Mouse (Mus musculus) intestine, embryonic 14.5 days (tissue): ENCODE results near the gene Ddx55. TPM values are rescaled to one million over a fixed set of nuclear protein-coding genes. Genes with fewer than 3 reads are reported as not detected.
A peak's percentile ranks its signal among the peaks of the same experiment; 100 is the strongest.

Experiments
- ATAC-seq: fragments of 200-750 bp; cut with Nextera tagmentation; replicated peaks from 2 replicates; pipeline ENCODE4 v1.8.0; 2017; ENCODE audit warnings: low read depth, moderate number of reproducible peaks, moderate TSS enrichment, moderate library complexity; ENCODE audit not compliant: low FRiP score, low TSS enrichment
- DNase-seq: peaks from one replicate; pipeline ENCODE4 v3.0.0-alpha.2; 2018; ENCODE audit warnings: low spot score
- H3K27ac ChIP-seq: fragments of 300-500 bp; sonication (generic); 2 replicates; pipeline ENCODE4 v1.5.1; 2014; ENCODE audit warnings: low read depth, mild to moderate bottlenecking, control low read depth
- H3K27me3 ChIP-seq: fragments of 300-500 bp; sonication (generic); replicated peaks from 2 replicates; pipeline ENCODE4 v1.6.1; 2014; ENCODE audit warnings: low read length, control low read depth; ENCODE audit not compliant: control insufficient read depth, insufficient read depth
- H3K36me3 ChIP-seq: fragments of 300-500 bp; sonication (generic); 2 replicates; pipeline ENCODE4 v1.6.1; 2014; ENCODE audit warnings: low read length, control low read depth; ENCODE audit not compliant: control insufficient read depth, insufficient read depth
- H3K4me1 ChIP-seq: fragments of 300-500 bp; sonication (generic); replicated peaks from 2 replicates; pipeline ENCODE4 v1.6.1; 2014; ENCODE audit warnings: low read length, control low read depth, mixed read lengths; ENCODE audit not compliant: control insufficient read depth, insufficient read depth
- H3K4me2 ChIP-seq: fragments of 300-500 bp; sonication (generic); 2 replicates; pipeline ENCODE4 v1.6.1; 2014; ENCODE audit warnings: low read length
- H3K4me3 ChIP-seq: fragments of 300-500 bp; sonication (generic); 2 replicates; pipeline ENCODE4 v1.5.1; 2014; ENCODE audit warnings: low read depth, low read length, control low read depth, mixed read lengths
- H3K9ac ChIP-seq: fragments of 300-500 bp; sonication (generic); 2 replicates; pipeline ENCODE4 v1.6.1; 2014; ENCODE audit warnings: mild to moderate bottlenecking, low read length
- H3K9me3 ChIP-seq: fragments of 300-500 bp; sonication (generic); 2 replicates; pipeline ENCODE4 v1.6.1; 2016; ENCODE audit warnings: low read length, control low read depth; ENCODE audit not compliant: control insufficient read depth
- WGBS: fragments of 180-500 bp; shearing (Covaris S2); extraction: QIAGEN DNeasy Blood & Tissue Kit; methylation state at CpG from one replicate; pipeline ENCODE4 v1.1.7; 2014; 5-methylcytosine and 5-hydroxymethylcytosine counted together
- polyA plus RNA-seq: library from polyadenylated mRNA; unstranded; fragments of >200 nt; fragmentation: Nextera tagmentation; extraction: Ambion mirVana; gene quantifications from 2 replicates; pipeline ENCODE4 v1.2.1, GENCODE M21; 2014

Ddx55 gene
- 15.2 and 16.1 TPM in 2 replicates for polyA plus RNA-seq

DNA sequence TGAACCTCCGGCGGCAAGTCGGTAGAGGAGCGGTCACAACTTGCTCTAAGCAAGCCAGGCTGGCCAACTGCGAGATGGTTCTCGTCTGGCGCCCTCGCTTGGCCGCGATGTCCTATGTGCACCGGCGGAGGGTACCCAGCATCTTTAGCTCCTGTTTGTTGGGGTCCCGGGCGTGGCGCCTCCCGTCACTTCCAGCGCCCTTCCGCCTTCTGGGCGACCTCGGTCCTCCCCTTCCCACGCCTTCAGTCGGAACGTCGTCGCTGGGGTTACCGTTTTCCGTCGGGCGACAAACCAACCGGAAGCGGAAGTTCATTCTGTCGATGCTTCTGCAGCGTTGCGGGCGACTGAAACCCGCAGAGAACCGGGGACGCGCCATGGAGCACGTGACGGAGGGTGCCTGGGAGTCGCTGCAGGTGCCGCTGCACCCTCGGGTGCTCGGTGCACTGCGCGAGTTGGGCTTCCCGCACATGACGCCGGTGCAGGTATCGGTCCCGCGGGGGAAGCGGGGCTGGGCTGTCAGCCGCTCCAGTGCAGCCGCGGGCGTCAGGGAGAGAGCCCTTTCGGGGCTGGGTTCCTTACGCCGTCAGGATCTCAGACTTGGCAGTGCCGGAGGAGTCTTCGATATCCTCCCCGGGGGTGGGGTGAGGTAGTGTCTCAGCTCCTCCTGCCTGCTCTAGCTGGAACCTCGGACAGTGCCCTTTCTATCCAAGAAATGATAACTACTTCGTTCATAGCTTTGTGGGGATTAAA, at the start of gene Ddx55:
Gene Ddx55 (plus strand): TSS at position 307 of the 750 bp plus-strand sequence.
- Histone ChIP-seq H3K4me1 (peaks cover 9% of the 10 kb centered on the region; the same call in 1 of the 2 replicates), H3K4me2 (peak within 1 kb of the TSS; percentile 77), H3K9me3 (no peaks in the 10 kb centered on the region), H3K9ac (peak within 1 kb of the TSS; percentile 64), H3K27me3 (no peaks in the 10 kb centered on the region), H3K36me3 (peaks cover 42% of the 10 kb centered on the region), H3K27ac (peak within 1 kb of the TSS; percentile 72), H3K4me3 (peak within 1 kb of the TSS; percentile 67)
- ATAC-seq (peak; percentile 85), DNase-seq (peak; percentile 94)
- under 1% methylated on average over 66 of the region's 66 CpGs for WGBS

GRCm38 (mm10) chr5:124503742-124504141, 48.9 kb upstream of the Ddx55 start:
- Histone ChIP-seq H3K27me3 (no peaks in the 10 kb centered on the region), H3K4me2 (no peak overlapping the region), H3K36me3 (peaks cover 44% of the 10 kb centered on the region), H3K9ac (no peak overlapping the region), H3K4me1 (no peaks in the 10 kb centered on the region; the same call in 1 of the 2 replicates), H3K4me3 (no peak overlapping the region), H3K9me3 (no peaks in the 10 kb centered on the region), H3K27ac (no peak overlapping the region)
- WGBS, result 65% methylated on average over 14 of the region's 14 CpGs
- no peak for ATAC-seq
- DNase-seq, result no peak

DNA sequence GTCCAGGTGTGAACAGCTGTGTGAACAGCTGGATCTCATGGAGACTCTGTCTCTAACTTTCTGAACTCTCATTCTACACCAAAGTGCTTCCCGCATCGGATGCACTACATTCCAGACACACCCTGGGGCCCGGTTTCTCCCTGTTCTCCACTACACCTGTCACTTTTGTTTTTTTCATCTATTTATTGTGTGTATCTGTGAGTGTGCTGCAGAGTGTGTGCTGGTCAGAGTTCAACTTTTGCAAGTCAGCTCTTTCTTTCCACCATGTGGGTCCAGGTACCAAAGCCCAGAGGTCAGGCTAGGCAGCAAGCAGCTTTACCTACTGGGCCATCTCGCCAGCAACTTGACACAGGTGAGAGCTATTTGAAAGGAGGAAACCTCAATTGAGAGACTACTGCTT, 47.4 kb upstream of the Ddx55 start:
- H3K4me3 ChIP-seq, result no peak overlapping the region
- H3K9ac ChIP-seq, result no peak overlapping the region
- no peaks in the 10 kb centered on the region for H3K9me3 ChIP-seq
- H3K4me1 ChIP-seq, result peaks cover 4% of the 10 kb centered on the region; the same call in 1 of the 2 replicates
- no peak overlapping the region for H3K4me2 ChIP-seq
- no peaks in the 10 kb centered on the region for H3K27me3 ChIP-seq
- peaks cover 46% of the 10 kb centered on the region for H3K36me3 ChIP-seq
- ATAC-seq (no peak), DNase-seq (no peak)
- H3K27ac ChIP-seq, result no peak overlapping the region
- 71% methylated on average over 4 of the region's 4 CpGs for WGBS

DNA sequence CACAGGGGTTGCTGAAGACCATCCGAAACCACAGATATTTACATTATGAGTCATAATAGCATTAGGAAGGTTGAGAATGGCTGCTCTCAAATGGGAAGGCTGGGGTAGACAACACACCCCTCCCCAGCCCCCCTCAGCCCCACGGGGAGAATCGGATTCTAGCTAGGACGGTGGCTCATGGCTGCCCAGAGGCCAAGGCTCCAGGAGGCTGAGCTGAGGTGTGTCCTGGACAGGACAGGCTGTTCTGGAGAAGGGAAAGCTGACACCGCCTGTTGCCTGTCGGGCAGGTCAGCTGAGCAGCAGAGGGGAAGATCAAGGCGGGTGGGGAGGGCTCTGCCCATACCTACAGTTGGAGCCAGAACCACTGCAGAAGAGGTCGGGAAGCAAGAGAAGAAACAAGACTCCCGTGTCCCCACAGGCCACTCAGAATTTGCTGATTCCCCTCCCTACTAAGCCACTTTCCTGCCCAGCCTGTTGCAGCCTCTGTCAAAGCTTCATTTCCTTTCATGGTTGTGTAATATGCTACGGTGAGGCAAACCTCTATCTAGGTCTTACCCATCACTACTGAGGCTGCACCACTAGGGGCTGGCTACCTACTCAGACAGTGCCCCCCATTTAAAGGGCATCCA, 45.8 kb upstream of the Ddx55 start:
- no peak overlapping the region for H3K27ac ChIP-seq
- no peak overlapping the region for H3K4me3 ChIP-seq
- ATAC-seq (no peak), DNase-seq (no peak)
- no peaks in the 10 kb centered on the region for H3K27me3 ChIP-seq
- H3K4me2 ChIP-seq, result no peak overlapping the region
- H3K4me1 ChIP-seq, result peaks cover 4% of the 10 kb centered on the region; the same call in 1 of the 2 replicates
- no peaks in the 10 kb centered on the region for H3K9me3 ChIP-seq
- 40% methylated on average over 10 of the region's 10 CpGs for WGBS
- H3K9ac ChIP-seq, result no peak overlapping the region; the same call in 1 of the 2 replicates
- H3K36me3 ChIP-seq, result peaks cover 42% of the 10 kb centered on the region

- Histone ChIP-seq H3K4me2 (no peak overlapping the region), H3K36me3 (peaks cover 41% of the 10 kb centered on the region), H3K27ac (no peak overlapping the region), H3K4me3 (no peak overlapping the region), H3K9ac (no peak overlapping the region), H3K4me1 (peaks cover 4% of the 10 kb centered on the region; the same call in 1 of the 2 replicates), H3K9me3 (no peaks in the 10 kb centered on the region), H3K27me3 (no peaks in the 10 kb centered on the region)
- WGBS, result 76% methylated on average over 6 of the region's 6 CpGs
- DNase-seq (no peak), ATAC-seq (no peak)
These were observed 43.5 kb upstream of the Ddx55 start for GRCm38 (mm10) chr5:124509200-124509599.

GRCm38 (mm10) chr5:124509742-124510237, 42.9 kb upstream of the Ddx55 start:
- Histone ChIP-seq H3K9me3 (no peaks in the 10 kb centered on the region), H3K36me3 (peaks cover 44% of the 10 kb centered on the region), H3K4me1 (peaks cover 4% of the 10 kb centered on the region; the same call in 1 of the 2 replicates), H3K27me3 (no peaks in the 10 kb centered on the region), H3K27ac (no peak overlapping the region), H3K4me3 (no peak overlapping the region), H3K4me2 (no peak overlapping the region), H3K9ac (no peak overlapping the region)
- no peak for ATAC-seq
- DNase-seq, result no peak
- WGBS, result 65% methylated on average over 12 of the region's 12 CpGs

GRCm38 (mm10) chr5:124510536-124511050, 42.1 kb upstream of the Ddx55 start:
- H3K4me3 ChIP-seq, result no peak overlapping the region
- no peaks in the 10 kb centered on the region for H3K9me3 ChIP-seq
- no peak for ATAC-seq
- H3K9ac ChIP-seq, result no peak overlapping the region
- H3K4me2 ChIP-seq, result no peak overlapping the region
- H3K4me1 ChIP-seq, result peaks cover 4% of the 10 kb centered on the region; the same call in 1 of the 2 replicates
- H3K27me3 ChIP-seq, result no peaks in the 10 kb centered on the region
- no peak for DNase-seq
- 89% methylated on average over 10 of the region's 10 CpGs for WGBS
- H3K36me3 ChIP-seq, result peaks cover 42% of the 10 kb centered on the region
- H3K27ac ChIP-seq, result no peak overlapping the region

DNA sequence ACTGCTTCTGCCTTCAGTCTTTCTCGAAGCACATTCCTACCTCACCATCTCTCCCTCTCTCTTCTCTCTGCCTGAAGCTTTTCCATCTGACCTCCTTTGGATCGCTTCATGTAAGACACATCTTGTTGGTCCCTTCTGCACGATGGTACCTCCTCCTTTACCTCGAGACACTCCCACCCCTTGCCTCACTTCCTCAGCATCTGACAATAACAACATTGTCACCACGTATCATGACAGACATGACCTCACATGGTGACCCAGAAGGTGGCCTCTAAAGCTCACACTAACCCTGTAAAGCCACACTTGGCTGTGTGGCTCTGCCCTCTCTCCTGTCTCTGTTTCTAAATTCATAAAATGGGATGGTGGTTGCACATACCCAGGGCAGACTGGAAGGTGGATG, 36.9 kb upstream of the Ddx55 start:
- Histone ChIP-seq H3K4me3 (no peak overlapping the region), H3K36me3 (peaks cover 39% of the 10 kb centered on the region), H3K4me1 (no peaks in the 10 kb centered on the region), H3K4me2 (no peak overlapping the region), H3K9ac (no peak overlapping the region), H3K27ac (no peak overlapping the region), H3K27me3 (no peaks in the 10 kb centered on the region), H3K9me3 (no peaks in the 10 kb centered on the region)
- WGBS, result 87% methylated on average over 5 of the region's 5 CpGs
- no peak for DNase-seq
- ATAC-seq, result no peak
